In genomic region chr7:34653731-34654440, GRCm38 (mm10) we compare ENCODE assay signal across 9 mouse cellular contexts. TPM values are rescaled to one million over a fixed set of nuclear protein-coding genes. Genes with fewer than 3 reads are reported as not detected.
DNase-seq lines count a peak whose midpoint lies in the region; ATAC-seq lines count a peak whose summit lies in the region.
"Had no signal": no experiment of that assay in that cellular context is flagged by ENCODE, and none has a peak within 500 bp of the region (broad histone marks: within the 10 kb centered on the region; RNA-seq: fewer than 3 reads in every experiment).

No protein-coding gene starts in this region.

- peak overlapping the region; percentile 98 for H3K27ac ChIP-seq in kidney, embryonic 14.5 days (ENCODE audit: low read depth, low read length)
- H3K27ac ChIP-seq: macrophage had no signal

- no peaks in the 10 kb centered on the region for H3K9me3 ChIP-seq in kidney, embryonic 14.5 days (ENCODE audit: control insufficient read depth, low read length)

- WGBS in kidney, embryonic 14.5 days = under 1% methylated on average over 59 of the region's 64 CpGs

- H3K4me3 ChIP-seq in kidney, embryonic 14.5 days (ENCODE audit: low read length) = peak overlapping the region; percentile 88

- 0 out of 2 replicates have a peak, but pooled peaks cover 6% of the 10 kb centered on the region for H3K4me1 ChIP-seq in kidney, embryonic 14.5 days (ENCODE audit: control insufficient read depth, insufficient read depth, low read length)

- H3K27me3 ChIP-seq in kidney, embryonic 14.5 days (ENCODE audit: control insufficient read depth, insufficient read depth, low read length) = no peaks in the 10 kb centered on the region

- peak overlapping the region; percentile 77 for H3K4me2 ChIP-seq in kidney, embryonic 14.5 days (replicated peaks; ENCODE audit: low read depth, low read length)

- peak; percentile 54 for ATAC-seq in kidney, embryonic 14.5 days (ENCODE audit: low FRiP score, low TSS enrichment)

- peak; percentile 47 to 54 for DNase-seq in right cerebral cortex, postnatal 10 days (ENCODE audit: low spot score in 2 of 2)
- no peak for DNase-seq in right cerebral cortex, adult 18-20 months
- DNase-seq in cerebellum, adult 8-10 months = peak; percentile 38
- peak; percentile 68 for DNase-seq in forelimb bud, embryonic 11.5 days (ENCODE audit: low read depth, low spot score)
- peak; percentile 35 to 68 for DNase-seq in lung, postnatal 4 days
- no peak for DNase-seq in T-cell, adult 2 months (ENCODE audit: low spot score)
- DNase-seq in right cerebral cortex, adult 2 months (ENCODE audit: low spot score in 2 of 2) = no peak

- H3K36me3 ChIP-seq in kidney, embryonic 14.5 days (ENCODE audit: control insufficient read depth, insufficient read depth, low read length) = peaks cover 17% of the 10 kb centered on the region

- peak overlapping the region; percentile 98 for H3K9ac ChIP-seq in kidney, embryonic 14.5 days (ENCODE audit: low read depth, low read length)

RNA-seq across cellular contexts. Expression of gene Kctd15, which starts 2.6 kb away (rescaled TPM):
- 15.7 and 28.7 TPM in 2 replicates for polyA plus RNA-seq in kidney, embryonic 14.5 days (2014; fragmentation: Nextera tagmentation; extraction: Ambion mirVana)
- polyA plus RNA-seq: macrophage had no signal

Comparison
In these comparisons a context has a peak if more than half of its experiments do, and no peak if none do; other contexts are left out.
1. DNase-seq: peak in right cerebral cortex, postnatal 10 days (2 of 2), cerebellum, adult 8-10 months (single experiment), forelimb bud, embryonic 11.5 days (single experiment) and lung, postnatal 4 days (2 of 2); none in right cerebral cortex, adult 18-20 months (single experiment), T-cell, adult 2 months (single experiment) and right cerebral cortex, adult 2 months (0 of 2).